Mouse (Mus musculus): ENCODE data around the gene Osbpl9. TPM values are rescaled to one million over a fixed set of nuclear protein-coding genes. Genes with fewer than 3 reads are reported as not detected.

Gene Osbpl9
- polyA plus RNA-seq, 1 experiment from 2014 or later, result 48.3 TPM

- H3K9me3 ChIP-seq (replicated peaks), result no peaks in the 10 kb centered on the region
- no peak overlapping the region for H3K4me3 ChIP-seq
- no peaks in the 10 kb centered on the region for H3K36me3 ChIP-seq
- H3K27ac ChIP-seq (ENCODE audit: poor library complexity, severe bottlenecking), result no peak overlapping the region
- no peaks in the 10 kb centered on the region for H3K27me3 ChIP-seq (replicated peaks)
- H3K9ac ChIP-seq, result no peak overlapping the region
- WGBS, result 32% methylated on average over 12 of the region's 12 CpGs
- H3K4me2 ChIP-seq, result no peak overlapping the region
- H3K4me1 ChIP-seq (replicated peaks), result peaks cover 6% of the 10 kb centered on the region
- ATAC-seq (ENCODE audit: insufficient number of reproducible peaks, low FRiP score), result no peak
Measured at GRCm38 (mm10) chr4:109165521-109166173, 36.4 kb downstream of the Osbpl9 start.

GRCm38 (mm10) chr4:109156481-109157261 lies 45.4 kb downstream of the Osbpl9 start:
- peak overlapping the region; percentile 19 for H3K4me3 ChIP-seq
- 29% methylated on average over 24 of the region's 24 CpGs for WGBS
- H3K9ac ChIP-seq, result peak overlapping the region; percentile 42

DNA sequence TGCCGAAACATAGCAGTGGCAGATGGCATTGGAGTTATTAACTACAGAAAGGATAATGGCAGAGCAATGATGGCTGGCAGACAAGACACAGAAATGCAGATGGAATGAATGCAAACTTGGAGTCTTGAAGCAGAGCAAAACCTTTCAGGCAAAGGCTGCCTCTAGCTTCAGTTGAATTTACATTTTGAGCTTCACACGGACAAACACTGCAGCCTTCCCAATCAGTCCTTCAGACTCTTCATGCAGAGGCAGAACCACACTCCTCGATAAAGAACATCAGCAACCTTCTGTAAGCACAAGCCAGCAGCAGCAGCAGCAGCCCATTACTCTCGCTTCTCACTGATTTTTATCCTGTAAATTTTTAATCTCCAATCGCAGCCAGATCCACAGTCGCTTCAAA lies 46.0 kb downstream of the Osbpl9 start:
- Histone ChIP-seq H3K9me3 (replicated peaks) (no peaks in the 10 kb centered on the region), H3K36me3 (no peaks in the 10 kb centered on the region), H3K4me1 (replicated peaks) (peaks cover 19% of the 10 kb centered on the region), H3K27ac (ENCODE audit: poor library complexity, severe bottlenecking) (no peak overlapping the region), H3K27me3 (replicated peaks) (no peaks in the 10 kb centered on the region), H3K9ac (no peak overlapping the region), H3K4me2 (peak overlapping the region; percentile 62; the same call in 1 of the 2 replicates), H3K4me3 (no peak overlapping the region)
- WGBS, result 75% methylated on average over 6 of the region's 6 CpGs
- ATAC-seq (ENCODE audit: insufficient number of reproducible peaks, low FRiP score), result no peak

More at GRCm38 (mm10) chr4:109156481-109157261, 45.4 kb downstream of the Osbpl9 start:
- Histone ChIP-seq H3K4me1 (replicated peaks) (peaks cover 19% of the 10 kb centered on the region), H3K27me3 (replicated peaks) (no peaks in the 10 kb centered on the region), H3K36me3 (no peaks in the 10 kb centered on the region), H3K9me3 (replicated peaks) (no peaks in the 10 kb centered on the region), H3K4me2 (peak overlapping the region; percentile 62), H3K27ac (ENCODE audit: poor library complexity, severe bottlenecking) (0 out of 2 replicates have a peak overlapping the region, but pooled peaks have one; percentile 19)
- ATAC-seq (ENCODE audit: insufficient number of reproducible peaks, low FRiP score), result no peak; the same call in 1 of the 2 replicates

- Histone ChIP-seq H3K9me3 (replicated peaks) (no peaks in the 10 kb centered on the region), H3K4me3 (no peak overlapping the region), H3K27ac (ENCODE audit: poor library complexity, severe bottlenecking) (no peak overlapping the region), H3K9ac (no peak overlapping the region), H3K4me2 (no peak overlapping the region), H3K36me3 (no peaks in the 10 kb centered on the region), H3K27me3 (replicated peaks) (no peaks in the 10 kb centered on the region), H3K4me1 (replicated peaks) (peaks cover 28% of the 10 kb centered on the region)
- ATAC-seq (ENCODE audit: insufficient number of reproducible peaks, low FRiP score), result no peak
- WGBS, result 50% methylated on average over 2 of the region's 2 CpGs
Measured at GRCm38 (mm10) chr4:109150214-109150613, 51.9 kb downstream of the Osbpl9 start.

DNA sequence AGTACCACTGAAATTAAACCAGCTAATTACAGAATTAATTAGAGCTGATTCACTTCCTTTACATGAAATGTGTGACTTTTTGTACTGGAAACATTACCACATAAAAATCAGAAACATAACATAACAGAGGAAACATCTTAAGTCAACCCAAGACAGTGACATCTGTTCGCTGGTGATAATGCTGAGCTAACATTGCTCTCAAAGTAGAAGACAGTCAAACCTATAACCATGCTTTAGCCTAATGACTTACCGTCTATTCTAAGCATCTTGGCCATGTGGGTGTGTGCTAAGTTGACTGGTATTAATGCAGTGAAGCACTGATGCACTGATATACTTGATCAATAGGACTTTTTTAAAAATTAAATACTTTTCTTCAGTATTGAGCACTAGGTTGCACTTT lies 52.7 kb downstream of the Osbpl9 start:
- Histone ChIP-seq H3K4me3 (no peak overlapping the region), H3K9ac (no peak overlapping the region), H3K4me1 (replicated peaks) (peaks cover 29% of the 10 kb centered on the region), H3K27me3 (replicated peaks) (no peaks in the 10 kb centered on the region), H3K4me2 (no peak overlapping the region), H3K9me3 (replicated peaks) (no peaks in the 10 kb centered on the region), H3K27ac (ENCODE audit: poor library complexity, severe bottlenecking) (no peak overlapping the region), H3K36me3 (no peaks in the 10 kb centered on the region)
- no peak for ATAC-seq (ENCODE audit: insufficient number of reproducible peaks, low FRiP score)
- WGBS, result 70% methylated on average over 2 of the region's 2 CpGs

DNA sequence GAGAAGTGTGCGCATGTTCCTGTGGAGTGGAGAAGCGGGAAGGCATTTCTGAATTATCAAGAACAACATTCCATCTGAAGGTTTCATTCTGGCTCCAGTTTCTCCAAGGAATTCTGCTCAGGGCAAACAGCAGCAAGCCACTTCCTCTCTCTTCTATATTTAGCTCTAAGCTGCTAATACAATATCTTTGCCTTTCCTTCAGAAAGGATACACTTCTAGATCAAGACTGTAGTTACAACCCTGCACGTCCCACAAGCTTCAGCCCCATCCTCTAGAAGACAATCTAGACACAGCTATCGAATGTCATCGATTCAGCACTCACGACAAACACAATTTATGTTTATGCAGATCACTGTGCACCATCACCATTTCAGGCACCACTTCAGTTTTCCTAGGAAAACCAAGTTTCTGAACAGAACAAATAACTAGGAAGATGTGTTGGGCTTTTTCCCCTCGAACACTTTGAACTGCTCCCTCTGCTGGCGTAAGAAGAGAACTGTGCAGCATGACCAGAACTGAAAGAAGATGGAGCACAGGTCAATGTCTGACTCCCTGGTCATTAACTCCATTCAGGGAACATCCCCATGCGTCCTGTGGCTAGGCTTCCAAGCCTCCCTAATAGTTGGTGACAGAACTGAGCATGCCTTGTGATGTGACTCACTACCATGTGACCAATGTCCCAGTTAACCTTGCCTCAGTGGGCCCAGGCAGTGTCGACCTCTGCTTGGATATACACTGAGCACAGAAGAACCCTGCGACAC lies 54.6 kb downstream of the Osbpl9 start:
- Histone ChIP-seq H3K9me3 (replicated peaks) (no peaks in the 10 kb centered on the region), H3K4me1 (replicated peaks) (peaks cover 42% of the 10 kb centered on the region), H3K4me2 (peak overlapping the region; percentile 59), H3K27ac (ENCODE audit: poor library complexity, severe bottlenecking) (peak overlapping the region; percentile 89), H3K36me3 (no peaks in the 10 kb centered on the region), H3K4me3 (peak overlapping the region; percentile 6), H3K9ac (no peak overlapping the region), H3K27me3 (replicated peaks) (no peaks in the 10 kb centered on the region)
- ATAC-seq (ENCODE audit: insufficient number of reproducible peaks, low FRiP score), result peak; percentile 40; the same call in 1 of the 2 replicates
- WGBS, result 34% methylated on average over 11 of the region's 11 CpGs

- Histone ChIP-seq H3K4me2 (no peak overlapping the region), H3K9me3 (replicated peaks) (no peaks in the 10 kb centered on the region), H3K4me1 (replicated peaks) (peaks cover 32% of the 10 kb centered on the region), H3K4me3 (no peak overlapping the region), H3K27me3 (replicated peaks) (no peaks in the 10 kb centered on the region), H3K27ac (ENCODE audit: poor library complexity, severe bottlenecking) (no peak overlapping the region), H3K36me3 (no peaks in the 10 kb centered on the region), H3K9ac (no peak overlapping the region)
- 55% methylated on average over 1 of the region's 1 CpGs for WGBS
- ATAC-seq (ENCODE audit: insufficient number of reproducible peaks, low FRiP score), result no peak
Measured at GRCm38 (mm10) chr4:109143091-109143490, 59.0 kb downstream of the Osbpl9 start.

DNA sequence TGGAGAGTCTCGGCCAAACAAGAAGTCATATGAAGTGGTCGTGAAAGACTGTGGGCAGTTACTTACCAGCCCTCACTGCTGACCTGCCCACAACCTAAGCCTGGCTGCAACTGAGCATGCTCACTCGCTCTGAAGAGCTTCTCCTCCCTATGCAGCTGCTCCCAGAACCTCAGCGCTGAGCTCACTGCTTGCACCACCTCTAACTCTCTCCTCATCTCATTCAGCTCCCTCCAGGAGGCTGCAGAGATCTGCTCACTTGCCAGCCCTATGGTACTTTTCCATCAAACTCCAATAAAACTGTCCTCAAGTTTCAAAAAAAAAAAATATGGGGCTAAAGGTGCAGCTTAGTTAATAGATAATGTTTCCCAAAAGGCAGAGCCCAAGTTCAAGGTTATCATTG lies 63.5 kb downstream of the Osbpl9 start:
- 38% methylated on average over 4 of the region's 4 CpGs for WGBS
- Histone ChIP-seq H3K9me3 (replicated peaks) (no peaks in the 10 kb centered on the region), H3K4me1 (replicated peaks) (peaks cover 8% of the 10 kb centered on the region), H3K36me3 (no peaks in the 10 kb centered on the region), H3K4me3 (no peak overlapping the region), H3K27me3 (replicated peaks) (no peaks in the 10 kb centered on the region), H3K9ac (no peak overlapping the region), H3K4me2 (no peak overlapping the region), H3K27ac (ENCODE audit: poor library complexity, severe bottlenecking) (no peak overlapping the region)
- no peak for ATAC-seq (ENCODE audit: insufficient number of reproducible peaks, low FRiP score)

DNA sequence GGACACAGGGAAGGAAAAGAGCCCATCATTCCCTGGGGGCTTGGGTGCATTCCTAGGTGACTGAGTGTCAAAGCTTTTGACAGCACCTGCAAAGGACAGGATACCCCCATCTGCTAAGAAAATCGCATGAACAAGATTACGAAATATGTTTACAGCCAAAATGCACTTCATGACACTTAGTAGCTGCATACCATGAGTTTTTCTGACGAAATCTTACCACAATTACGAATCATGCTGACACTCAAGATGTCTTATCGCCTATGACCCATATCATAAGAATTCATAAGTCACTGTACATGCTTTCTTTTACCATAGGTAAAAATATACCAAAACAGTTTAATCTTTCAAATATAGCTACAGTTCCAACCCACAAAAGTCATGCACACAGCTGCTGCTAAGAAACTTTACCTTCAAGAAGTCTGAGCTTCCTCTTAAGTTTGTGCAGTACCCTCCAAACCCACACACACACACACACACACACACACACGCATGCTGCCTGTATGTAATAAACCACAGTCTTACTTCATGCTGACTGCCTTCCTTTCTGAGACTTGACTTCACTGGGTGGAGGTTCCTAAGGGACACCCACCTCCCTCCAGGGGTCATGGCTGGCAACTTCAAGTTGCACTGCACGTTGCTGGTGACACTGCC lies 65.5 kb downstream of the Osbpl9 start:
- no peak for ATAC-seq (ENCODE audit: insufficient number of reproducible peaks, low FRiP score)
- Histone ChIP-seq H3K27ac (ENCODE audit: poor library complexity, severe bottlenecking) (no peak overlapping the region), H3K4me1 (replicated peaks) (0 out of 2 replicates have a peak, but pooled peaks cover 4% of the 10 kb centered on the region)

GRCm38 (mm10) chr4:109134955-109135354 lies 67.1 kb downstream of the Osbpl9 start:
- Histone ChIP-seq H3K27me3 (replicated peaks) (no peaks in the 10 kb centered on the region), H3K4me2 (no peak overlapping the region), H3K9ac (no peak overlapping the region), H3K36me3 (peaks cover 4% of the 10 kb centered on the region; the same call in 1 of the 2 replicates), H3K4me1 (replicated peaks) (0 out of 2 replicates have a peak, but pooled peaks cover 8% of the 10 kb centered on the region), H3K9me3 (replicated peaks) (no peaks in the 10 kb centered on the region), H3K27ac (ENCODE audit: poor library complexity, severe bottlenecking) (no peak overlapping the region), H3K4me3 (no peak overlapping the region)
- no peak for ATAC-seq (ENCODE audit: insufficient number of reproducible peaks, low FRiP score)
- WGBS, result 81% methylated on average over 3 of the region's 3 CpGs

More for the DNA sequence above, 65.5 kb downstream of the Osbpl9 start:
- 79% methylated on average over 7 of the region's 7 CpGs for WGBS
- Histone ChIP-seq H3K9ac (no peak overlapping the region), H3K9me3 (replicated peaks) (no peaks in the 10 kb centered on the region), H3K36me3 (peaks cover 4% of the 10 kb centered on the region; the same call in 1 of the 2 replicates), H3K4me2 (no peak overlapping the region), H3K27me3 (replicated peaks) (no peaks in the 10 kb centered on the region), H3K4me3 (no peak overlapping the region)

Measured in heart, embryonic 12.5 days (tissue).